Mouse (Mus musculus) bone marrow, adult 2 months (tissue): ENCODE measurements around the gene Rnase4.

ENCODE experiments used
- CTCF ChIP-seq: fragments of 200-500 bp; IDR thresholded peaks from 2 replicates; pipeline ENCODE4 v1.5.1; 2011; ENCODE audit warnings: low read length, control low read depth; ENCODE audit not compliant: control insufficient read depth, insufficient read depth
- POLR2A ChIP-seq: fragments of 200-500 bp; IDR thresholded peaks from 2 replicates; pipeline ENCODE4 v1.6.1; 2011; ENCODE audit warnings: low read depth, mild to moderate bottlenecking, control low read depth, low read length, borderline replicate concordance; ENCODE audit not compliant: control insufficient read depth

GRCm38 (mm10) chr14:51074335-51074734 is 16.5 kb upstream of the Rnase4 start, which contains the start of gene Olfr750:
- no peak for TF ChIP-seq CTCF
- no peak for TF ChIP-seq POLR2A
